Mouse (Mus musculus) spleen, adult 12 weeks (tissue): ENCODE data around the gene Nedd8.

Experiments used
- DNase-seq: peaks from one replicate; pipeline ENCODE4 v3.0.0; 2022; ENCODE audit warnings: low spot score

Nedd8 gene

GRCm38 (mm10) chr14:55660636-55661035, 11.3 kb downstream of the Nedd8 start:
- no peak for DNase-seq

GRCm38 (mm10) chr14:55659960-55660573, 11.9 kb downstream of the Nedd8 start, which contains the start of gene Mdp1:
TSS of gene Mdp1 (minus strand) at chr14:55660508.
- DNase-seq = peak; percentile 71

GRCm38 (mm10) chr14:55658011-55658410, 13.9 kb downstream of the Nedd8 start:
- DNase-seq = no peak

- DNase-seq = no peak
Observed at GRCm38 (mm10) chr14:55656935-55657334, 15.0 kb downstream of the Nedd8 start.

GRCm38 (mm10) chr14:55651528-55651927, 20.4 kb downstream of the Nedd8 start:
- no peak for DNase-seq

- no peak for DNase-seq
Observed at GRCm38 (mm10) chr14:55649884-55650283, 22.0 kb downstream of the Nedd8 start, which contains the start of gene Tssk4. TSS of gene Tssk4 (plus strand) at chr14:55650184.

GRCm38 (mm10) chr14:55644261-55644888, 27.5 kb downstream of the Nedd8 start:
- no peak for DNase-seq

GRCm38 (mm10) chr14:55643060-55643907, 28.6 kb downstream of the Nedd8 start, which contains the start of gene Tm9sf1:
TSS of gene Tm9sf1 (minus strand) at chr14:55643806.
- DNase-seq = peak; percentile 88

- DNase-seq = no peak
Observed at GRCm38 (mm10) chr14:55642679-55643059, 29.3 kb downstream of the Nedd8 start.

GRCm38 (mm10) chr14:55641291-55641690, 30.6 kb downstream of the Nedd8 start:
- DNase-seq = no peak

GRCm38 (mm10) chr14:55640816-55641215, 31.1 kb downstream of the Nedd8 start:
- DNase-seq = no peak

GRCm38 (mm10) chr14:55637795-55638194, 34.1 kb downstream of the Nedd8 start, which contains the start of gene Gm49378:
TSS of gene Gm49378 (minus strand) at chr14:55637895.
- DNase-seq = no peak

- DNase-seq = peak; percentile 60
Observed at GRCm38 (mm10) chr14:55635523-55636007, 36.4 kb downstream of the Nedd8 start, which contains the start of gene Ipo4. TSS of gene Ipo4 (minus strand) at chr14:55635957.

- no peak for DNase-seq
Observed at GRCm38 (mm10) chr14:55634874-55635522, 36.9 kb downstream of the Nedd8 start.

GRCm38 (mm10) chr14:55629312-55629711, 42.6 kb downstream of the Nedd8 start:
- peak; percentile 56 for DNase-seq

GRCm38 (mm10) chr14:55628077-55628827, 43.7 kb downstream of the Nedd8 start:
- DNase-seq = no peak

GRCm38 (mm10) chr14:55618486-55619195, 53.3 kb downstream of the Nedd8 start:
- DNase-seq = peak; percentile 37

- no peak for DNase-seq
Observed at GRCm38 (mm10) chr14:55617822-55618221, 54.1 kb downstream of the Nedd8 start, which contains the start of gene Rec8. TSS of gene Rec8 (plus strand) at chr14:55618037.

GRCm38 (mm10) chr14:55616844-55617243, 55.1 kb downstream of the Nedd8 start:
- no peak for DNase-seq

- DNase-seq = no peak
Observed at GRCm38 (mm10) chr14:55615876-55616275, 56.0 kb downstream of the Nedd8 start.
